In genomic region chr12:55599639-55600502, GRCm38 (mm10) we compare ENCODE assay signal across 10 mouse cellular contexts. TPM values are rescaled to one million over a fixed set of nuclear protein-coding genes. Genes with fewer than 3 reads are reported as not detected.
DNase-seq lines count a peak whose midpoint lies in the region; ATAC-seq and TF ChIP-seq lines count a peak whose summit lies in the region.
"Had no signal": no experiment of that assay in that cellular context is flagged by ENCODE, and none has a peak within 500 bp of the region (broad histone marks: within the 10 kb centered on the region; RNA-seq: fewer than 3 reads in every experiment).

No protein-coding gene starts in this region.

- TF ChIP-seq CTCF in cortical plate, adult 2 months (IDR thresholded peaks at IDR 0.05; ENCODE audit: extremely low read depth, insufficient read depth, low read length): no peak
- no peak for TF ChIP-seq CTCF in testis, adult 2 months (IDR thresholded peaks at IDR 0.05; ENCODE audit: control insufficient read depth, insufficient read depth, insufficient replicate concordance, low read depth, low read length)

- H3K9ac ChIP-seq in intestine, embryonic 15.5 days: no peak overlapping the region
- no peak overlapping the region for H3K9ac ChIP-seq in liver, embryonic 13.5 days

- no peaks in the 10 kb centered on the region for H3K36me3 ChIP-seq in intestine, embryonic 15.5 days
- H3K36me3 ChIP-seq in liver, embryonic 13.5 days: no peaks in the 10 kb centered on the region
- H3K36me3 ChIP-seq in myocyte (ENCODE audit: control insufficient read depth, insufficient read depth): peaks cover 18% of the 10 kb centered on the region
- no peaks in the 10 kb centered on the region for H3K36me3 ChIP-seq in testis, adult 2 months (ENCODE audit: control insufficient read depth, insufficient read depth, low read length)

- H3K4me1 ChIP-seq in cortical plate, adult 2 months (ENCODE audit: control insufficient read depth, insufficient read depth, low read length): no peaks in the 10 kb centered on the region
- peaks cover 21% of the 10 kb centered on the region for H3K4me1 ChIP-seq in intestine, embryonic 15.5 days (replicated peaks)
- peaks cover 23% of the 10 kb centered on the region for H3K4me1 ChIP-seq in liver, embryonic 13.5 days (replicated peaks)
- peaks cover 22% of the 10 kb centered on the region for H3K4me1 ChIP-seq in testis, adult 2 months (ENCODE audit: control insufficient read depth, insufficient read depth, low read length)

- H3K27me3 ChIP-seq in intestine, embryonic 15.5 days (replicated peaks): peaks cover 43% of the 10 kb centered on the region
- peaks cover 65% of the 10 kb centered on the region for H3K27me3 ChIP-seq in liver, embryonic 13.5 days
- peaks cover 5% of the 10 kb centered on the region for H3K27me3 ChIP-seq in myocyte (ENCODE audit: control insufficient read depth, insufficient read depth, insufficient read length)
- H3K27me3 ChIP-seq in testis, adult 2 months (ENCODE audit: control insufficient read depth, insufficient read depth, low read length): no peaks in the 10 kb centered on the region

- no peaks in the 10 kb centered on the region for H3K79me2 ChIP-seq in myocyte (ENCODE audit: control insufficient read depth, insufficient read depth)

- no peak overlapping the region for H3K27ac ChIP-seq in cortical plate, adult 2 months (ENCODE audit: insufficient read depth, low read length)
- no peak overlapping the region for H3K27ac ChIP-seq in intestine, embryonic 15.5 days
- H3K27ac ChIP-seq in liver, embryonic 13.5 days: no peak overlapping the region
- H3K27ac ChIP-seq in testis, adult 2 months (ENCODE audit: control insufficient read depth, insufficient read depth, low read depth, low read length): no peak overlapping the region

- DNase-seq in layer of hippocampus, adult 11-12 months (ENCODE audit: low spot score): peak; percentile 25
- no peak for DNase-seq in layer of hippocampus, adult 8-10 months (ENCODE audit: low spot score in 2 of 2)
- DNase-seq in gastrocnemius, postnatal 4 days (ENCODE audit: low spot score in 2 of 2): peak; percentile 65 to 75
- peak; percentile 49 for DNase-seq in liver, embryonic 13.5 days

- 1% methylated on average over 108 of the region's 109 CpGs for WGBS in intestine, embryonic 15.5 days
- WGBS in liver, embryonic 13.5 days (ENCODE audit: insufficient replicate concordance): under 1% methylated on average over 102 of the region's 109 CpGs

- no peaks in the 10 kb centered on the region for H3K9me3 ChIP-seq in intestine, embryonic 15.5 days
- H3K9me3 ChIP-seq in liver, embryonic 13.5 days (replicated peaks): no peaks in the 10 kb centered on the region

- TF ChIP-seq POLR2A in cortical plate, adult 2 months (IDR thresholded peaks at IDR 0.05; ENCODE audit: extremely low read depth, insufficient read depth, low read length): no peak
- TF ChIP-seq POLR2A in myocyte (IDR thresholded peaks at IDR 0.05; ENCODE audit: insufficient read length, low read depth): no peak
- no peak for TF ChIP-seq POLR2A in testis, adult 2 months (IDR thresholded peaks at IDR 0.05; ENCODE audit: control insufficient read depth, low read depth, low read length)

- peak overlapping the region; percentile 34; the same call in 1 of the 2 replicates for H3K4me3 ChIP-seq in cortical plate, adult 2 months (ENCODE audit: insufficient read depth, low read length)
- H3K4me3 ChIP-seq in intestine, embryonic 15.5 days (replicated peaks): peak overlapping the region; percentile 45
- peak overlapping the region; percentile 55 for H3K4me3 ChIP-seq in liver, embryonic 13.5 days (replicated peaks)
- H3K4me3 ChIP-seq in myocyte: no peak overlapping the region
- H3K4me3 ChIP-seq in testis, adult 2 months (ENCODE audit: control insufficient read depth, low read depth, low read length): peak overlapping the region; percentile 85

- no peak overlapping the region for H3ac ChIP-seq in myocyte (ENCODE audit: control insufficient read depth, insufficient read length)

- H3K4me2 ChIP-seq in intestine, embryonic 15.5 days (replicated peaks): peak overlapping the region; percentile 88
- peak overlapping the region; percentile 72 for H3K4me2 ChIP-seq in liver, embryonic 13.5 days
- H3K4me2 ChIP-seq in myocyte (ENCODE audit: low read depth): no peak overlapping the region

- ATAC-seq in intestine, embryonic 15.5 days: peak; percentile 88
- ATAC-seq in liver, embryonic 13.5 days (ENCODE audit: low read depth): peak; percentile 79

TF ChIP-seq in myocyte, 11 proteins besides CTCF, POLR2A, EP300 and RAD21:
- no peak for TF ChIP-seq E2F4 (IDR thresholded peaks at IDR 0.05; ENCODE audit: insufficient read depth)
- TF ChIP-seq CEBPB (IDR thresholded peaks at IDR 0.05; ENCODE audit: insufficient read depth, poor library complexity, severe bottlenecking): no peak
- TF ChIP-seq POLR2AphosphoS2 (IDR thresholded peaks at IDR 0.05; ENCODE audit: insufficient read length, low read depth): no peak
- peak; percentile 87 for TF ChIP-seq REST (IDR thresholded peaks at IDR 0.05; ENCODE audit: insufficient read depth, insufficient read length)
- TF ChIP-seq MYOG (IDR thresholded peaks at IDR 0.05; ENCODE audit: control insufficient read depth in 1 of 3, insufficient read depth in 1 of 3, insufficient read length in 2 of 3, low read depth in 2 of 3): peak in 1 of 3 experiments; percentile 12
- no peak for TF ChIP-seq TCF3 (IDR thresholded peaks at IDR 0.05; ENCODE audit: insufficient read length, low read depth)
- no peak for TF ChIP-seq TCF12 (IDR thresholded peaks at IDR 0.05; ENCODE audit: insufficient read depth, poor library complexity, severe bottlenecking)
- no peak for TF ChIP-seq MYOD1 (IDR thresholded peaks at IDR 0.05; ENCODE audit: control insufficient read depth in 1 of 3, insufficient read length in 2 of 3, low read depth in 2 of 3)
- no peak for TF ChIP-seq USF1 (IDR thresholded peaks at IDR 0.05; ENCODE audit: low read depth)
- no peak for TF ChIP-seq MAX (IDR thresholded peaks at IDR 0.05; ENCODE audit: low read depth)
- no peak for TF ChIP-seq SRF (IDR thresholded peaks at IDR 0.05; ENCODE audit: control insufficient read depth, insufficient read length, low read depth)

RNA-seq across cellular contexts. Expression of gene Insm2, which starts 0.6 kb away (rescaled TPM):
- under 1 TPM in 2 of 4 experiments, not detected in 2; 0.18 to 0.35 TPM for total RNA-seq in layer of hippocampus, adult 8-10 months (2022)
- 0.06 and 0.13 TPM in 2 replicates for polyA plus RNA-seq in cortical plate, adult 2 months (2012; rRNA removed)
- not detected for total RNA-seq in gastrocnemius, postnatal 4 days (2021)
- 0.26 and 0.29 TPM in 2 replicates for polyA plus RNA-seq in intestine, embryonic 15.5 days (2015; fragmentation: Nextera tagmentation; extraction: Ambion mirVana)
- not detected in 2 replicates for polyA plus RNA-seq in liver, embryonic 13.5 days (2015; fragmentation: Nextera tagmentation; extraction: Ambion mirVana)
- polyA plus RNA-seq in myocyte (2012; fragmentation: generic; extraction: Trizol): not detected
- polyA plus RNA-seq in testis, adult 2 months (2012; rRNA removed): not detected in 2 replicates
- total RNA-seq: liver, adult 2 months; MEL had no signal
- polyA plus RNA-seq: liver, adult 2 months had no signal

RNA-seq across cellular contexts. Expression of gene Aldoart2, which starts 34.8 kb away (rescaled TPM):
- total RNA-seq in layer of hippocampus, adult 8-10 months (2022): under 1 TPM in 3 of 4 experiments, not detected in 1; 0.22 to 0.37 (median 0.25) TPM
- not detected in 2 replicates for polyA plus RNA-seq in cortical plate, adult 2 months (2012; rRNA removed)
- not detected for total RNA-seq in gastrocnemius, postnatal 4 days (2021)
- polyA plus RNA-seq in intestine, embryonic 15.5 days (2015; fragmentation: Nextera tagmentation; extraction: Ambion mirVana): 0.09 TPM in 1 of 2 replicates, not detected in the other
- not detected in 2 replicates for polyA plus RNA-seq in liver, embryonic 13.5 days (2015; fragmentation: Nextera tagmentation; extraction: Ambion mirVana)
- 0.04 TPM for polyA plus RNA-seq in myocyte (2012; fragmentation: generic; extraction: Trizol)
- polyA plus RNA-seq in testis, adult 2 months (2012; rRNA removed): 375 and 376 TPM in 2 replicates
- total RNA-seq: liver, adult 2 months; MEL had no signal
- polyA plus RNA-seq: liver, adult 2 months had no signal

Comparison
In these comparisons a context has a peak if more than half of its experiments do, and no peak if none do; other contexts are left out.
1. DNase-seq: peak in layer of hippocampus, adult 11-12 months (single experiment), gastrocnemius, postnatal 4 days (2 of 2) and liver, embryonic 13.5 days (single experiment); none in layer of hippocampus, adult 8-10 months (0 of 2).
2. RNA of gene Aldoart2, which starts 34.8 kb away (polyA plus RNA-seq): 375 to 376 TPM in testis, adult 2 months; 0.09 TPM in intestine, embryonic 15.5 days, 0.04 TPM in myocyte (single experiment), not detected in cortical plate, adult 2 months and not detected in liver, embryonic 13.5 days; every median in the first group is over 100 times any median in the second.